Mouse (Mus musculus) small intestine, adult 2 months (tissue): ENCODE measurements around the gene 2210408I21Rik.

ENCODE experiments used
- CTCF ChIP-seq: fragments of 200-500 bp; IDR thresholded peaks from 2 replicates; pipeline ENCODE4 v1.5.1; 2012; ENCODE audit warnings: low read depth, mild to moderate bottlenecking, control low read depth, inconsistent platforms, low read length, moderate library complexity, mixed read lengths; ENCODE audit not compliant: insufficient replicate concordance, insufficient read length; ENCODE audit errors: extremely low read depth
- POLR2A ChIP-seq: fragments of 200-500 bp; IDR thresholded peaks from 2 replicates; pipeline ENCODE4 v1.6.1; 2012; ENCODE audit warnings: low read depth, mild to moderate bottlenecking, control low read depth, inconsistent platforms, low read length, moderate library complexity

DNA sequence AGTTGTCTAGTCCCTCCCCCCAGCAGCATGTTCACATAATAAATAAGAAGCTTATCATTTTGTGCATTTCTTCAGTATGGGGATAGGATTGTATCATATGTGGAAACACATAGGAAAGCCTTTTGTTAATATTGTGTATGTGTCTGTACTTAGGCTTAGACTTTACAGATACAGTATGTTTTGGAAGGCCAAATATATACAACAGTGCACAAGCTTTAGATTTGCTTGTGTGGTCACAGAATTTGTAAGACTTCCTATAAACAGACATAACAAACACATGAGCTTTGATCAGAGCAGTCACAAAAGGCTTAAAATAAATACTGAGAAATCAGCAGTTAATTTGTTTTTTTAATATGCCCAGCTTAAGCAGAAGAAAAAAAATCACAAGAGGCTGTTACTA lies 253.9 kb downstream of the 2210408I21Rik start:
- TF ChIP-seq CTCF (no peak), POLR2A (no peak)
